Mouse (Mus musculus) heart, embryonic 12.5 days (tissue): ENCODE data around the gene AC141477.1. TPM values are rescaled to one million over a fixed set of nuclear protein-coding genes. Genes with fewer than 3 reads are reported as not detected.

Source experiments
- ATAC-seq: fragments of 200-750 bp; cut with Nextera tagmentation; 2 replicates; pipeline ENCODE4 v1.8.0; 2017; ENCODE audit warnings: moderate TSS enrichment, moderate library complexity; ENCODE audit not compliant: insufficient number of reproducible peaks, low FRiP score
- H3K27ac ChIP-seq: fragments of 300-500 bp; sonication (generic); 2 replicates; pipeline ENCODE4 v1.5.1; 2016; ENCODE audit warnings: mild to moderate bottlenecking, moderate library complexity; ENCODE audit not compliant: poor library complexity, severe bottlenecking
- H3K27me3 ChIP-seq: fragments of 300-500 bp; sonication (generic); replicated peaks from 2 replicates; pipeline ENCODE4 v1.6.1; 2016; ENCODE audit warnings: mild to moderate bottlenecking, moderate library complexity
- H3K36me3 ChIP-seq: fragments of 300-500 bp; sonication (generic); 2 replicates; pipeline ENCODE4 v1.6.1; 2016; ENCODE audit warnings: mild to moderate bottlenecking, moderate library complexity
- H3K4me1 ChIP-seq: fragments of 300-500 bp; sonication (generic); replicated peaks from 2 replicates; pipeline ENCODE4 v1.6.1; 2016; ENCODE audit warnings: mild to moderate bottlenecking
- H3K4me2 ChIP-seq: fragments of 300-500 bp; sonication (generic); 2 replicates; pipeline ENCODE4 v1.6.1; 2016; ENCODE audit warnings: mild to moderate bottlenecking, moderate library complexity
- H3K4me3 ChIP-seq: fragments of 300-500 bp; sonication (generic); 2 replicates; pipeline ENCODE4 v1.5.1; 2016; ENCODE audit warnings: mild to moderate bottlenecking
- H3K9ac ChIP-seq: fragments of 300-500 bp; sonication (generic); 2 replicates; pipeline ENCODE4 v1.6.1; 2016; ENCODE audit warnings: mild to moderate bottlenecking, moderate library complexity
- H3K9me3 ChIP-seq: fragments of 300-500 bp; sonication (generic); replicated peaks from 2 replicates; pipeline ENCODE4 v1.6.1; 2016; ENCODE audit warnings: mild to moderate bottlenecking, moderate library complexity
- WGBS: fragments of 180-500 bp; shearing (Covaris S2); methylation state at CpG from one replicate; pipeline ENCODE4 v1.1.7; 2016; 5-methylcytosine and 5-hydroxymethylcytosine counted together
- polyA plus RNA-seq: library from polyadenylated mRNA; unstranded; fragments of >200 nt; fragmentation: Nextera tagmentation; extraction: Ambion mirVana; gene quantifications from 2 replicates; pipeline ENCODE4 v1.2.1, GENCODE M21; 2016

AC141477.1 gene
- not detected in 2 replicates for polyA plus RNA-seq

DNA sequence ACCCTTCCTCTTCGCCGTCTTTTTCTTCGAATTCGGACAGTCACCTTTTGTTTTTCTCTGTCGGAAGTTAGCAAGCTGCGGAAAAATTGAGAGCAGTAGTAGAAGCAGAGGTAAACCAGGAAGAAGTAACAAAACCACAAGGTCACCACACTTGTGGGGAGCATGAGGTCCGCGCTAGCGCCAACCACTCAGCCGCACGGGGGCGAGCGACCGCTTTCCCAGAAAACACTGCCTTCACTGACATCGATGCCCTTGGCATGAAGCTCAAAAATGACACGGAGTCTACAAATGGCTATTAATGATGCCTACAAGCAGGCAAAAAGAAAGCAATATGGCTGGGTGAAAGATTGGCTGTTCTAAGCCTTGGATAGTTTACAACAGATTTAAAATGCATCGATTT, at the start of gene AC141477.1:
Gene AC141477.1, minus strand, starts transcription at position 164 of the 400 bp plus-strand sequence.
- Histone ChIP-seq H3K4me2 (peak within 1 kb of the TSS; percentile 86; the same call in 1 of the 2 replicates), H3K36me3 (peaks cover 48% of the 10 kb centered on the region), H3K4me3 (no peak within 1 kb of the TSS), H3K9ac (no peak within 1 kb of the TSS), H3K27ac (no peak within 1 kb of the TSS), H3K9me3 (no peaks in the 10 kb centered on the region), H3K27me3 (no peaks in the 10 kb centered on the region), H3K4me1 (peaks cover 22% of the 10 kb centered on the region)
- 94% methylated on average over 17 of the region's 17 CpGs for WGBS
- ATAC-seq = no peak

GRCm38 (mm10) chr10:76489205-76489604, 49.0 kb upstream of the AC141477.1 start:
- H3K4me2 ChIP-seq = no peak overlapping the region
- H3K27ac ChIP-seq = no peak overlapping the region
- no peak overlapping the region for H3K9ac ChIP-seq
- WGBS = 89% methylated on average over 15 of the region's 15 CpGs
- H3K9me3 ChIP-seq = no peaks in the 10 kb centered on the region
- no peak overlapping the region for H3K4me3 ChIP-seq
- no peaks in the 10 kb centered on the region for H3K27me3 ChIP-seq
- ATAC-seq = no peak
- H3K36me3 ChIP-seq = peaks cover 90% of the 10 kb centered on the region
- H3K4me1 ChIP-seq = no peaks in the 10 kb centered on the region

GRCm38 (mm10) chr10:76488265-76488664, 48.0 kb upstream of the AC141477.1 start:
- no peak overlapping the region for H3K4me2 ChIP-seq
- ATAC-seq = peak; percentile 61; the same call in 1 of the 2 replicates
- 81% methylated on average over 8 of the region's 8 CpGs for WGBS
- H3K27ac ChIP-seq = no peak overlapping the region
- H3K36me3 ChIP-seq = peaks cover 91% of the 10 kb centered on the region
- H3K9ac ChIP-seq = no peak overlapping the region
- no peak overlapping the region for H3K4me3 ChIP-seq
- H3K4me1 ChIP-seq = no peaks in the 10 kb centered on the region
- no peaks in the 10 kb centered on the region for H3K9me3 ChIP-seq
- no peaks in the 10 kb centered on the region for H3K27me3 ChIP-seq

DNA sequence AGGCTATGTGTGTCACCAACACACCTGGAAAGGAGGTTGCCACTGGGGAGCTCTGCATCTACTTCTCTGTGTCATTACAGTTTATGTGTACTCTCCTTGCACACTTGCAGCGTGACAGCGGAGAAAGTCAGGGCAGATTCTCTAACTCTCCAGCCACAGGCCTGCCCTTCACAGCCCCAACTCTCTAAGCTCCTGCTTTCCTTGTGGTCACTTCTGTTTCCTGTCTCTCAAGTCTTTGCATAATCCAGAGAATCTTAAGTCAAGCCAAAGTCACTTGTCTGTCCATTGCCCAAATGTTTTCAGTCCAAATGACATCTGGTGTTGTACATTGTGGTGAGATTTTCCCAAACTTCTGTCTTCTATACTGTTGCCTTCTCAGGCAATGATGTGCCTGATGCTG, 46.1 kb upstream of the AC141477.1 start:
- Histone ChIP-seq H3K4me3 (no peak overlapping the region), H3K4me2 (no peak overlapping the region), H3K27ac (no peak overlapping the region), H3K4me1 (no peaks in the 10 kb centered on the region), H3K27me3 (no peaks in the 10 kb centered on the region), H3K36me3 (peaks cover 96% of the 10 kb centered on the region), H3K9me3 (no peaks in the 10 kb centered on the region), H3K9ac (no peak overlapping the region)
- no peak for ATAC-seq
- 84% methylated on average over 2 of the region's 2 CpGs for WGBS

GRCm38 (mm10) chr10:76481480-76481879, 41.2 kb upstream of the AC141477.1 start:
- ATAC-seq = no peak
- no peaks in the 10 kb centered on the region for H3K27me3 ChIP-seq
- H3K4me3 ChIP-seq = no peak overlapping the region
- no peak overlapping the region for H3K9ac ChIP-seq
- no peak overlapping the region for H3K27ac ChIP-seq
- no peak overlapping the region for H3K4me2 ChIP-seq
- no peaks in the 10 kb centered on the region for H3K9me3 ChIP-seq
- H3K4me1 ChIP-seq = no peaks in the 10 kb centered on the region
- 67% methylated on average over 6 of the region's 6 CpGs for WGBS
- peaks cover 95% of the 10 kb centered on the region for H3K36me3 ChIP-seq

- no peak for ATAC-seq
- H3K9ac ChIP-seq = no peak overlapping the region
- no peak overlapping the region for H3K4me2 ChIP-seq
- H3K4me3 ChIP-seq = no peak overlapping the region
- 93% methylated on average over 13 of the region's 13 CpGs for WGBS
- no peak overlapping the region for H3K27ac ChIP-seq
- no peaks in the 10 kb centered on the region for H3K27me3 ChIP-seq
- H3K9me3 ChIP-seq = no peaks in the 10 kb centered on the region
- H3K4me1 ChIP-seq = no peaks in the 10 kb centered on the region
- H3K36me3 ChIP-seq = peaks cover 95% of the 10 kb centered on the region
Measured at GRCm38 (mm10) chr10:76480851-76481250, 40.6 kb upstream of the AC141477.1 start.

GRCm38 (mm10) chr10:76473759-76474158, 33.5 kb upstream of the AC141477.1 start:
- H3K36me3 ChIP-seq = peaks cover 79% of the 10 kb centered on the region
- 86% methylated on average over 5 of the region's 5 CpGs for WGBS

DNA sequence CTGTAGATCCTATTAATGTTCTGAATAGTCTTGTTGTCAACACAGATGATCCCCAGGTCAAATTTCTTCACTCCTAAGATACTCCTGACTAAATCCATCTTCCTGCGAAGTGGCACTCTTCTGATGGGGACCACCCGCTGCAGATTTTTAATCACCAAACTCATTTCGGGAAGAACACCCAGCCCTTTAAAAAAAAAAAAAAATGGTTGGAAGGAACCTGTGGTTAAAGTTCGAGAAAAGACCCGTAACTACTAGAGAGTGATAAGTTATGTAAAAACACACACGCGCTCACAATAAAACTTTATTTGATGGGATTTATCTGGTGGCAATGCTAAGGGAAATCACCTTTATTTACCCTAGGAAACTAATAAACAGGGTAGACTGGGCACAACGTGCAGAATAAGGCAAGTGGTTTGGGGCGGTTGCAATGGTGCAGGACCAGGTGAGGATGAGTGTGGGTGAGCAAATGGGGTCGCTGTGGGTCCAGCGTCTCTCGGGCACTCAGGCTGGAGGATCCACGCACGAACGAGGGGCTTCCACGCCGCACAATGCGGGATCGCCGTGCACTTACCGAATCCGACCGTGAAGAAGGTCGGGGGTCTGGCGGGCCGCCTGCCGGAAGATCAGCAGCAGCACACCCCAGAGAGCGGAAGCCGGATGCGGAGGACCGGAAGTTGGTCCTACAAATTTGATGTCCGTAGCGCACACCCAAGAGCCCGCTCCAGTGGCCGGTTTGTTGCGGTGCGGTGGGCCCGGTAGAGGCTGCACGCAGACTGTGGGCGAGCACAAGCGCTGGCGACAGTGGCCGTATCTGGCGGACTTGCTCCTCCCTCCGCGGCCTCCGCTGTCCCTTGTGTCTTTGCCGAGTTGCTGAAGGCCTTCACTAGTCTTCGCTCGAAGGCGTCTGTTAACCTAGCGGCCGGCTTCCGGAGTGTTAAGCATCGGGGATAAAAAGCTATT, 28.2 kb upstream of the AC141477.1 start, which contains the start of the genes Mcm3ap and Ybey:
Gene Mcm3ap, plus strand, starts transcription at position 725 of the 960 bp plus-strand sequence.
Gene Ybey, minus strand, starts transcription at position 912 of the 960 bp plus-strand sequence.
- Histone ChIP-seq H3K4me3 (peak within 1 kb of the TSS; percentile 98), H3K27ac (peak within 1 kb of the TSS; percentile 72), H3K9me3 (no peaks in the 10 kb centered on the region), H3K36me3 (peaks cover 39% of the 10 kb centered on the region), H3K4me1 (peaks cover 9% of the 10 kb centered on the region), H3K27me3 (no peaks in the 10 kb centered on the region), H3K4me2 (peak within 1 kb of the TSS; percentile 68), H3K9ac (peak within 1 kb of the TSS; percentile 86)
- peak; percentile 93 for ATAC-seq
- 1% methylated on average over 55 of the region's 55 CpGs for WGBS

More at GRCm38 (mm10) chr10:76473759-76474158, 33.5 kb upstream of the AC141477.1 start:
- no peak for ATAC-seq
- no peak overlapping the region for H3K4me3 ChIP-seq
- no peaks in the 10 kb centered on the region for H3K9me3 ChIP-seq
- no peak overlapping the region for H3K9ac ChIP-seq
- no peaks in the 10 kb centered on the region for H3K27me3 ChIP-seq
- H3K4me2 ChIP-seq = no peak overlapping the region
- peaks cover 7% of the 10 kb centered on the region for H3K4me1 ChIP-seq
- H3K27ac ChIP-seq = no peak overlapping the region

- no peak overlapping the region for H3K4me2 ChIP-seq
- no peak overlapping the region for H3K4me3 ChIP-seq
- H3K27ac ChIP-seq = no peak overlapping the region
- WGBS = 88% methylated on average over 6 of the region's 6 CpGs
- H3K36me3 ChIP-seq = peaks cover 31% of the 10 kb centered on the region
- H3K4me1 ChIP-seq = peaks cover 1% of the 10 kb centered on the region
- peaks cover 20% of the 10 kb centered on the region for H3K9me3 ChIP-seq
- ATAC-seq = no peak
- H3K9ac ChIP-seq = no peak overlapping the region
- no peaks in the 10 kb centered on the region for H3K27me3 ChIP-seq
Measured at GRCm38 (mm10) chr10:76462721-76463120, 22.5 kb upstream of the AC141477.1 start.

DNA sequence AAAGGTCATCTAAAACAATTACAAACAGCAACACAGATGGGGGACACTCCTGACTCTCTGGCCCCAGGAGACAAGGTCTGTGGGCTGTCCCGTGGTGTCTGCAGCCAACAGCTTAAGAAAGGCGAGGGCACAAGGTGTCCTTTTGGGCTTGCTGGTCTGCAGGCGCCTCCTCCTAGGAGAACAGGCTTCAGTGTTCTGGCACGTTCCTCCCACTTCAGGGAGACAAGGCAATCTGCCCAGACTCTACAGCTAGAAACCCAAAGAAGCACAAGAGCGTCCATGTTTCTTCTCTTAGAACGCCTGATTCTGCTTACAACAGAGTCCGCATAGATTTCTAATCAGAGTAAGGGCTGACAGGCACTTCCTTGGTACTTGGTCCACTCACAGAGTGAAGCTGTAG, 22.1 kb upstream of the AC141477.1 start:
- H3K4me1 ChIP-seq = no peaks in the 10 kb centered on the region
- no peak overlapping the region for H3K4me3 ChIP-seq
- peaks cover 20% of the 10 kb centered on the region for H3K9me3 ChIP-seq
- H3K9ac ChIP-seq = no peak overlapping the region
- no peak overlapping the region for H3K4me2 ChIP-seq
- 82% methylated on average over 7 of the region's 7 CpGs for WGBS
- peaks cover 31% of the 10 kb centered on the region for H3K36me3 ChIP-seq
- no peak overlapping the region for H3K27ac ChIP-seq
- ATAC-seq = no peak
- no peaks in the 10 kb centered on the region for H3K27me3 ChIP-seq

GRCm38 (mm10) chr10:76461255-76461654, 21.0 kb upstream of the AC141477.1 start:
- H3K9ac ChIP-seq = no peak overlapping the region
- H3K9me3 ChIP-seq = peaks cover 20% of the 10 kb centered on the region
- 78% methylated on average over 1 of the region's 1 CpGs for WGBS
- peaks cover 31% of the 10 kb centered on the region for H3K36me3 ChIP-seq
- no peaks in the 10 kb centered on the region for H3K27me3 ChIP-seq
- H3K4me3 ChIP-seq = no peak overlapping the region
- H3K27ac ChIP-seq = no peak overlapping the region
- no peak for ATAC-seq
- H3K4me2 ChIP-seq = no peak overlapping the region
- no peaks in the 10 kb centered on the region for H3K4me1 ChIP-seq
